Mouse (Mus musculus) layer of hippocampus, adult 9-11 months (tissue): ENCODE results near the gene Vps53.

Experiments used
- DNase-seq: peaks from one replicate; pipeline ENCODE4 v3.0.0; 2022

The Vps53 gene

DNA sequence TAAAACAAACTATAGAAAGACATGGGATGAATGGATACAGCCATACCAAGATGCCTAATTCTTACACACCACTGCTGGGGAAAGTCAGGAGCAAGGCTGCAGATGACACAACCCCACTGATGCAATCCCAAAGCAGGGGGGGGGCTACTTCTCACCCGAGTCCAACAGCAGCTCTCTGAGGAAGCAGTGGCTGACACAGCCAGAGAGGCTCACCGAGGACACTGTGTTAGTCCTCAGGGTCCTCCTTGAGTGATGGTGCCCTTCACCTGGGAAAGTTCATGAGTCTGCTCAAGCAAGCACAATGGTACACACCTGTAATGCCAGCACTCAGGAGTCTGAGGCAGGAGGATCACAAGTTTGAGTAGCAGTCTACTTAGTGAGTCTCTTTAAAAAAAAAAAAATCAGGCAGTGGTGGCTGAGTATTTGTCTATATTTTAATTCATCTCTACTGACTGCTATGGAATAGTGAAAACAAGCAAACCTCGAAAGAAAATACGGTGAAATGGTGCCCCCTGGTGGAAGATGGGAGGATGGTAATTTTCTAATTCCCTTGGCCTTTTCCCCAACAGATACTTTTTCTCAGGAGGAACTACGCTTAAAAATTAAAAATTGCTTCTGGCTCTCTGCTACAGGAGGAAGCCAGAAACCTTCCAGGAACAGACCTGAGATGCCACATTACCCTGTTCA, 12.2 kb downstream of the Vps53 start:
- DNase-seq = no peak

DNA sequence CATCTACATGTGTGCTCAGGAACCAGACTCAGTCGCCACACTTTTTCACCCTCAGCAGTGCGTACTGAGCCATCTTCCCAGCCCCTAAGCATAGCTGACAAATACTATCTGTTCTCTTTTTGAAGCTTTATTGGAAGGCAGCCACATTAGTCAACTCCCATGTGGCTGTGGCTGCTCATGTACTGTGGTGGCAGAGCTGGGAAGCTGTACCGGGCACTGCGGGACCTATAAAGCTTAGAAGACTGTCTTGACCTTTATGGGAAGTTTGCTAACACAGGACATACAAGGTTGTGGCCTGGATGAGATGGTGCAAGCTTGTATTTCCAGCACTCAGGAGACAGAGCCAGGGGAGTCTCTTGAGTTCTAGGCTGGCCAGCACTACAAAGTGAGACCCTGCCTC, 12.8 kb downstream of the Vps53 start:
- DNase-seq = peak; percentile 49

- DNase-seq = no peak
Observed at GRCm38 (mm10) chr11:76160251-76160650, 19.2 kb downstream of the Vps53 start.

DNA sequence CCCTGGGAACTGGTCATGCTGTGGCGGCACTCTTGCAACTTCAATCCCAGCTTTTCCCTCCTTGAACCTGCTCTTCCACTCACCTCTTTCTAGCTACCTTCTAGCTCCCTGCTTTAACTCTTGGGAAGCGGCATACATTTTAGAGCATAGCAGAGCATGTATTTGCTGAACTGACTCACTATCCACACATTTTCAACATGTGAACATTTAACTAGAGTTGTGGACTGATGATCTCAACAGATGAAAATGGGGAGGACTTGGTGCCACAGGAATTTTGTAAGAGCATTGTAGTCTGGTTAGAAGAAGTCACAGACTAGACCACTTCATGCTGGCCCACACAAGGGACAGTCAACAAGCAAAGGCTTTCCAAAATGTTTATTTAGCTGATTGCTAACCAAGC, 21.1 kb downstream of the Vps53 start:
- no peak for DNase-seq

DNA sequence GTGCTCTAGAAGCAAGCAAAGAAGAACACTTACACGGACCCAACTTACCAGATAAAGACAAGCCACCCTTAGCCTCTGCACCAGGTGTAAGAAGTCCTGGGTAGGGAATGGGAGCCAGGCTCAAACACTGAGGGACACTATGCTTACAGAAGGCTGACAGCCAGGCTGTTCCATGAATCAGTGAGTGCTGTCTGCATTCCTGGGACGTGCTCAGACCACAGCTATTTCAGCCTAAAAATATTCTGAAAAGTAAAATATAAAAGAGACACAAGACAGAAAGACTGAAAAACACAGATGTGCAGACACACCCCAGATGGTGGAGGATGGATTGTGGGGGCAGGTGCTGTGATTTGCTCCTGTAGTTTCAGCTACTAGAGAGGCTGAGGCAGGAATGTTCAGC, 24.6 kb downstream of the Vps53 start:
- no peak for DNase-seq

GRCm38 (mm10) chr11:76154200-76154599, 25.2 kb downstream of the Vps53 start:
- DNase-seq = no peak

GRCm38 (mm10) chr11:76153236-76153951, 26.1 kb downstream of the Vps53 start:
- no peak for DNase-seq

DNA sequence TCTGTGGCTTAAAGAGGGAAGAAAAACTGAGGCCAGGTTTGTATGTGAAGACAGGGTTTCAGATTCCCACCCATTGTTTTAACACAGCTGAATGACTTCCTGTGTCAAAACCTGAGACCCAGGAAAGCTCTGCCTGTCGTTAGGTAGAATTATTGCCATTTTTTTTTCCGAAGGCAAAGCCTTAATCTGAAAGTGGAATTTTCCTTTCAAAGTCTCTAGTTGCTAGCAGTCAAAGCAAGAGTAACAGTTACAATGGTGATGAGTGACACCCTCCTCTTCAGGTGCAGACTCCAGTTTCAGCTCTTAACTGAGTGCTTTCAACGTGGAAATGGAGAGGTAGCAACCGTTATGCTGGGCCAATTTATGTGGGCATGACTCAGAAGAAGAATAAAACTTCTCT, 28.5 kb downstream of the Vps53 start:
- DNase-seq = no peak

- peak; percentile 36 for DNase-seq
Observed at GRCm38 (mm10) chr11:76148055-76149008, 31.1 kb downstream of the Vps53 start.

GRCm38 (mm10) chr11:76146187-76147010, 33.0 kb downstream of the Vps53 start:
- no peak for DNase-seq

DNA sequence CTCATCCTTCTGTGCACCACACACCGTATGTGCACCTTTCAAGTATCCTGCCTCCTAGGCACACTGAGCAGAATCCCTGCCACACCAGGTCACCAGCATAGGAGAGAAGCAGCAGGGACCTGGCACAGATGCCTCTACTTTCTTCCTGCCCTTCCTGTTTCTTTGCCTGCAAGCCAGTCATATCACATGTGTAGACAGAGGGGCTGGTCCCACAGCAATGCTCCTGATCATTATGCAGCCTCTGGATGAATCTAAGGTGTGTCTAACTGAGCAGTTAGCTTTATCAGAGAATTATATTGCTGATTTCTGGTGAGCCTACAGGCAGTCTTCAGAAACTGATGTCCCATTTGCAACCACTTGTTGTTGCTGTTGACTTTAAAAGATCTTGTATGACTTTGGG, 34.3 kb downstream of the Vps53 start:
- DNase-seq = no peak

- no peak for DNase-seq
Observed at GRCm38 (mm10) chr11:76144386-76144785, 35.1 kb downstream of the Vps53 start.

GRCm38 (mm10) chr11:76137996-76138395, 41.5 kb downstream of the Vps53 start:
- DNase-seq = no peak

- no peak for DNase-seq
Observed at GRCm38 (mm10) chr11:76135641-76136437, 43.6 kb downstream of the Vps53 start.

DNA sequence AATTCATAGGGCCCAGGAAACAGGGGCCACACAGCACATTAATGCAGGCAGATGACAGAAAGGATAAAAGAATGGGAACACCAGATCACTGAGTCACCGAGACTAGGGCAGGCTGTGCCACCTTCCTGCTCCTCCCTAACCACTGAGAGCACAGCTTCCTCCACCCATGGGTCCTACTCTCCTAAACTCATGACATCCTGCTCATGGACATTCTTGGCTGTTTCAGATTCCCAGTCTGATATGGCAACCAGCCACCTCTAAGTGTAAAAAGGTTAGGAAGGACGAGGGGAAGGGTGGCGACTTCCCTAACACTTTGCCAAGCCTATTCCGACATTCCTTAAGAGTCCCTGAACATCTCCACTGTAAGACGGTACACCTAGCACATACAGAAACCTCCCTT, 48.6 kb downstream of the Vps53 start:
- DNase-seq = no peak

DNA sequence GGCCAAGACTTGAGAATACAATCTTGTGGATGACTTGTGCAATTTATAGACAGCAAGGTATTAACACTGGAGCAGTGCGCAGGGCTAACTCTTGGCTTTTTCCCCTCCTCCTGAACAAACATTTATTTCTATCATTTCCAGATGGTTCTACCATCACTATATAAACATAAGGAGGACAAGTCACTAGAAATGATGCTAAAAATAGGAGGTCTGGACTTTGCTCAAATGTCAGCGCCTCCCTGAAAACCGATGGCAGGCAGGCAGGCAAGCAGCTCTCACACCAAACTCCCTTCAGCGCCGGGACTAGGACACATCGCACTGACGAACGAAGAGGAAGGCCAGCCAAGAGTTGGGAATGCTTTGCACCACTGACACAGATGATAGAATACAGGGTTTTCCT, 54.1 kb downstream of the Vps53 start:
- DNase-seq = no peak

GRCm38 (mm10) chr11:76123517-76123916, 55.9 kb downstream of the Vps53 start:
- no peak for DNase-seq

GRCm38 (mm10) chr11:76122571-76122970, 56.9 kb downstream of the Vps53 start:
- no peak for DNase-seq

- DNase-seq = no peak
Observed at GRCm38 (mm10) chr11:76121086-76121485, 58.4 kb downstream of the Vps53 start.

GRCm38 (mm10) chr11:76120407-76120901, 59.0 kb downstream of the Vps53 start:
- DNase-seq = peak; percentile 60

- DNase-seq = no peak
Observed at GRCm38 (mm10) chr11:76110416-76110815, 69.0 kb downstream of the Vps53 start.
